Mouse (Mus musculus) cerebellum, postnatal 36 days (tissue): ENCODE data around the gene Zfp764.
"Not testable (repeated sequence)": the region's sequence is repeated elsewhere in the genome, so short reads cannot be mapped to it uniquely, and the experiment has no call there.

Source experiments
- DNase-seq, 2 experiments: peaks; one replicate each; pipeline ENCODE4 v3.0.0; 2021 to 2022; ENCODE audit warnings: mixed read lengths in 2 of 2

Gene Zfp764

GRCm38 (mm10) chr7:127406002-127406987 is at the start of gene Zfp764:
Zfp764 (minus strand) TSS chr7:127406822.
- peak; percentile 89 to 97 for DNase-seq

GRCm38 (mm10) chr7:127454905-127455304 is 48.3 kb upstream of the Zfp764 start:
- DNase-seq: no peak

DNA sequence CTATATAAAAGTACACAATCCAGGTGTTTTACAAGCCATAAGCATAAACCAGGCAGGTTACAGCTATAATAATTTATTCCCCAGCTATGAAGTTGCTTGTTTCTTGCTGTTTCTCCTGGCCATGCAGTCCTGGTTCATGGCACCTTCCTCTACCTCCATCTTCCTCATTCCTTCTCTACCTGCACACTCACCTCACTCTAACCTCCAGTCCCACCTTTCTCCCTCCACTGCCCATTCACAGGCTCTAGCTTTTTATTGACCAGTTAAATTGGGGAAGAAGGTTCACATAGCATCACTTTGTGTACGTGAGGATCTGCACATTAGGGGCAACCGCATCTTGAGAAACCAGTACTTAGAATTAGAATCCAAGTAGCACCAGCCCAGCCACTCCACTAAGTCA is 46.4 kb upstream of the Zfp764 start:
- no peak for DNase-seq

- no peak for DNase-seq
These were observed 43.3 kb upstream of the Zfp764 start for GRCm38 (mm10) chr7:127449966-127450365.

DNA sequence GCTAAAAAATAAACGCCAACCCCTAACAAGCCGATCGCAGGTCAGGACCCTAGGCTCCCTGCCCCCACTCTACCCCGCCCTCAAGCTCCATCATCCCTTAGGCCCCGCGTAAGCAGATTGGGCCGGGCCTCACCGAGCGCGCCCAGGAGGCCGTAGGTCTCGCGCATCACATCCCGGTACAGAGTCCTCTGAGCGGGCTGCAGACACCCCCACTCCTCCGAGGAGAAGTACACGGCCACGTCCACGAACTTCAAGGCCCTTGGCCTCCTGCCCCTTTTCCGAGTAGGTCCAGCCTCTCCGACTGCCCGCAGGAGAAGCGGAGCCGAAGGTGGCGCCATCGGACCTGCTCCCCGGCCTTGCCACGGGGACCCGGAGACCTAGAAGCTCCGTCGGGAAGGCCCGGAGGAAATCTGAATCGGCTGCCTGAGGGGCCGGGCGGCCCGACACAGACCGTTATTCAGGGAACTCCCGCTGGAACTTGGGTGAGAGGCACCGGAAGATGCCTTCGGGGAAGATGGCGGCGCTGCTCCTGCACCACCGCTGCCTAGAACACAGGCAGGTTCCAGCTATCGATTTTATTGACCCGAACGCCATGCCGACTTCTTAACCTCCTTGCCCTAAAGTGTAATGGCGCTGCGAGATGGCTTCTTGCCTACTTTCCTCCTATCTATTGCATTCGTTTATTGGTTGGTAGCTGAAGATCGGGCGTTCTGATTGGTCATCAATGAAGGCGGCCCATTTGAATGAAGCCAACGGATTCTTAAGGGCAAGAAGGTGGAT is 42.1 kb upstream of the Zfp764 start, which contains the start of gene Zfp689:
TSS of gene Zfp689 (minus strand) at position 638 of the 780 bp plus-strand sequence.
- DNase-seq: peak; percentile 90 to 98

- DNase-seq: no peak
These were observed 37.4 kb upstream of the Zfp764 start for GRCm38 (mm10) chr7:127443976-127444375.

GRCm38 (mm10) chr7:127437724-127438123 is 31.1 kb upstream of the Zfp764 start:
- DNase-seq: no peak

- DNase-seq: no peak
These were observed 28.6 kb upstream of the Zfp764 start for GRCm38 (mm10) chr7:127435206-127435605.

DNA sequence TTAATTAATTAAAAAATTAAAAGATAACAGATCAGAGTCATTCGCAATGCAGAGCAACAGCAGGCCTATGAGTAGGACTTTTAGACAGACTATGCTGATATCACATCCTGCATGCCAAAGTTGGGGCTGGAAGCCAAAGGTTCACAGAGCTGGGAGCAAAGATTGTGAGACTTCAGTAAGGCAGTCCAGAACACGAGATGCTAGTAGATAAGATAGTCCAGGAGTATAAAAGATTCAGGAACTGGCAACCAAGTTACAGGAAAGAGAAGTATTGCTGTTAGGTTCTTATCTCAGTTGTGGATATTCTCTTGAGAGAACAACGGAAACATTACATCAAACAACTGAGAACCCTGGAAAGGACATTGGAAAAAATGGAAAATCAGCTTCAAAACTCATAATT is 19.7 kb upstream of the Zfp764 start:
- no peak for DNase-seq

DNA sequence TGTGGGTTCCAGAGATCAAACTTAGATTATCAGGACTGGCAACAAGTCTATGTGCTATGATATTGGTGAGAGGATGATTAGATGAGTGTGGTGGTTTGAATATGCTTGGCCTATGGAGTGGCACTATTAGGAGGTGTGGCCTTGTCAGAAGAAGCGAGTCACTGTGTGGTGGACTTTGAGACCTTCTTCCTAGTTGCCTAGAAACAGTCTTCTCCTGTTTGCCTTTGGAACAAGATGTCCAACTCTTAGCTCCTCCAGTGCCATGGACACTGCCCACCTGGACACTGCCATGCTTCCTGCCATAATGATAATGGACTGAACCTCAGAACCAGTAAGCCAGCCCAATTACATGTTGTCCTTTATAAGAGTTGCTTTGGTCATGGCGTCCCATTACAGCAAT is 19.3 kb upstream of the Zfp764 start:
- DNase-seq: no peak

DNA sequence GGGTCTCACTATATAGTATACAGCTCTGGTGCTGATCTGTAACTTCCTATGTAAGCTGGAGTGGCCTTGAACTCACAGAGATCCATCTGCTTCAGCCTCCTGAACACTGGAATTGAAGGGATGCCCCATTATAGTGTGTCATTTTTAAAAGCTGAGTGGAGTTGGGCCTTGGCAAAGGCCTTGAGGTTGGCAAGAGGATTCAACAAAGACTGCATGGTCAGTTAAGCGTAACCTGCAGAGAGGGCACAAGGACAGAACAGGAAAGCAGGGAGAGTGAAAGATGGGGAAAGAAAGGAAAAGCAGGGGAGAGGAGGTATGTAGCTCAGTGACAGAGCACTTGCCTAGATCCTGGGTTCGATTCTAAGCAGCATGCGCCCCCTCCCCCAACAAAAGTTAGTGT is 18.7 kb upstream of the Zfp764 start:
- DNase-seq: no peak

DNA sequence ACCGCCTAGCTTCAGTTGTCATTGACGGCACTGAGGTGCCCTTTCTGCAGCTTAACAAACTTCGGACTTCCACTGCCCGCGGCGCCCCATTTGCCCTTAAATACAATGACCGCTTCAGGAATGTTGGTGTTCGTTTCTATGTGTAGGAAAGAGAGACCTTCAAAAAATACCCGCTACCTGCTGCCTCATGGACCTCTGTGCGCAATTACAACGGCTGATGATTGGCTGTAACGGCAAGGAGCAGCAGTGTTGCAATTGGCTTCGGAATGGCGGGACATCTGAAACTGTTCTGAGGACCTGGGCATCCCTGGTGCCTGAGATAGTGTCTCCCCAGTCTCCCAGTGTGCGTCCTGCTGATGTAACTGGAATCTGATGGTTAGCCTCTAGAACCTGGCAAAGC is 15.6 kb upstream of the Zfp764 start:
- DNase-seq: peak; percentile 46 to 56

DNA sequence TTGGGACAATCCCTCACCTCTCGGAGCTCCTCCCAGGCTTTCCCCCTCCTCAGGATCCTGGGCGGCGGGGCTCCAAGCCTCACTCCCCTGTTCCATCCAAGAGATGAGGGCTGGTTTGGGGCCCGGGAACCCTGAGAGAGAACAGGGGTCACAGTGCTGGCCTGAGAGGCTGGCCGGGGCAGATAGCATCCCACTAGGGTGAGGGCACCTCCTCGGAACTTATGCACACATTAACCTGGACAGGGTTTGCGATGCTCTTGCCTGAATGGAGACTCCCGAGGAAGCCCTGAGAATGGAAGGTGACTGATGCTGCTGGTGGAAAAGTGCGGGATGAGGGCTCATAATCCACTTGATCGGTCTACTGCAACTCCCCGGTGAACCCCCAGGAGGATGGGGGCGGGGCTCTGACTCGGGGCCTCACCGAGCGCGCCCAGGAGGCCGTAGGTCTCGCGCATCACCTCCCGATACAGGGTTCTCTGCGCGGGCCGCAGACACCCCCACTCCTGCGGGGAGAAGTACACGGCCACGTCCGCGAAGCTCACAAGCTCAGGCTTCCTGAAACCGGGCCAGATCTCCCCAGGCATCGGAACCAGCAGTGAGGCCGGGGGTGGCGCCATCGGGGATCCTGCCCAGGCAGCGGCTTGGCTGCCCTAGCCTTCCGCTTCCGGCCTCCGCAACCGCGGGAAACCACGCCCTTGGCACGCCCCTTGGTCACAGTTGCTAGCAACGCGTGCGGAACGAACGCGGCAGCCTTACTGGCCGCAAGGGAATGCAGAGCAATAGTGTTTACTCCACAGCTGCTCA is 15.0 kb upstream of the Zfp764 start, which contains the start of gene Zfp688:
TSS of gene Zfp688 (minus strand) at position 681 of the 804 bp plus-strand sequence.
- DNase-seq: peak; percentile 89 to 92

DNA sequence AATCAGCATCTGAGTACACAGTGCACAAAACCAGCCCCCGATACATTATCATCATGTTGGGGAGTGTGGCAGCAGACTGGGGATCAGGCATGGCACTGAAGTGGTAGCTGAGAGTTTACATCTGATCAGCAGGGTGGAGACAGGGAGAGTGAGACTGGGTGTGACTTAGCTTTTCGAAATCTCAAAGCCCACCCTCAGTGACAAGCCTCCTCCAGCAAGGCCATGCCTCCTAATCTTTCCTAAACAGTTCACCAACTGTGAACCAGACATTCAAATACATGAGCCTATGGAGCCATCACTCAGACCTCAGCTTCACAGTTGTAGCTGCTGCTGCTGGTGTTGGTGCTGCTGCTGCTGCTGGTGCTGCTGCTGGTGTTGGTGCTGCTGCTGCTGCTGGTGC is 4.8 kb upstream of the Zfp764 start:
- no peak for DNase-seq

GRCm38 (mm10) chr7:127404101-127404500 is 2.5 kb downstream of the Zfp764 start:
- DNase-seq: not testable (repeated sequence)

GRCm38 (mm10) chr7:127402980-127403379 is 3.6 kb downstream of the Zfp764 start:
- DNase-seq: no peak

GRCm38 (mm10) chr7:127400355-127400754 is 6.3 kb downstream of the Zfp764 start:
- DNase-seq: no peak

DNA sequence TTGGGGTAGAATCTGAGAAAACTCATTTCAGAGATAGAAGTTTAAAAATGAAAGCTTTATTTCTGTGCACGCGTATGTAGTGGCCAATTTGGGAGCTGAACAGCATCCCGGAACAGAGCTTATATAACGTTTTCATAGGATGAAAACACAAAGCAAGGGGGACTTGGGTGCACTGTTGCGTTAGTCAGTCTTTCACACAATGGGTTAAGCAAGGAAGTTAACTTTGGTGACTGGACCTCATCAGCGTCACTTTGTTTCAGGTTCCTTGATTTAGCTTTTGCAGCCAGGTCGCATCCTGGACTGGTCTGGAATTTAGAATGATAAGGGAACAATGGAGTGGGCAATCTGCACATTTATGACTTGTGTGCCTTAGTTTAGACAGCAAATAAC is 12.7 kb downstream of the Zfp764 start:
- no peak for DNase-seq

- peak; percentile 98 to 100 for DNase-seq
These were observed 13.3 kb downstream of the Zfp764 start, which contains the start of gene E430018J23Rik for GRCm38 (mm10) chr7:127393157-127393943. E430018J23Rik (minus strand) TSS chr7:127393629.

DNA sequence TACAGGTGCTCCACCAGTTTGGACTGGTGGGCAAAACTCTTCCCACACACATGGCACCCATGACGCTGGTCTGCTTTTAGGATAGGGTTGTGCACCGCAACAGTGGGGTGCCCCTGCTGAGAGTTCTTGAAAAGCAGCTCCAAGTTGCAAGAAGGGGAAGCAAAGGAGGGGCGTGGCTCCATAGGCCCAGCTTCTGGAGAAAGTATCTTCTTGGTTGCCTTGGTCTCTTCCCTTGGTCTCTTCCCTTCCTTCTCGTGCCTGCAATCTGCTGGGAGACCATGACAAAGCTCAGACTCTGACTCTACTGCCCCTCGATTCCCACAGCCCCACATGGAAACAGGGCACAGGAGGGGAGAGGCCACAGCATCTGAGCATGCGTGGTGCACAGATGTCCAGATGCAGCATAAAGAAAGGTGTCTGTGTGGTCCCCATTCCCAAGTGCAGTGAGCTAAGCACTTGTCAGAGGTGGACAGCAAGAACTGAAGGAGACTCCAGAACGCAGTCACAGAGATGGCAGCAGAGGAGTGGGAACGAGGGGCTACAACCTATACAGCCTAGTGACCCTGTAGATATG is 14.3 kb downstream of the Zfp764 start:
- no peak for DNase-seq

DNA sequence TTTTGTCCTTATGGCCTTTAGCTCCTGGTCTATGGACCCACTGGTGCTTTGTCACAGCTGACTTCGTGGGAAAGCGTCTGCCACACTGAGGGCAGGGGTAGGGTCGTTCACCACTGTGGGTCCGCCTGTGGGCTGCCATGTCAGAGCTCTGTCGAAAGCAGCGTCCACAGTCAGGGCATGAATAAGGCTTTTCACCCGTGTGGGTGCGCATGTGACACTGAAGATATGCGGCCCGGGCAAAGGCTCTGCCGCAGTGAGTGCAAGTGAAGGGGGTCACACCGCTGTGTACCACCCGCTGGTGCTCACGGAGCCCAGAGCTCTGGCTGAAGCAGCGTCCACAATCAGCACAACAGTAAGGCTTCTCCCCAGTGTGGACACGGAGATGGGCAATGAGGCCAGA is 15.1 kb downstream of the Zfp764 start:
- DNase-seq: no peak
